Mouse (Mus musculus) heart, postnatal 10 days (tissue): ENCODE results near the gene Rapgef5. TPM values are rescaled to one million over a fixed set of nuclear protein-coding genes. Genes with fewer than 3 reads are reported as not detected.
A peak's percentile ranks its signal among the peaks of the same experiment; 100 is the strongest.

Experiments
- DNase-seq, 2 experiments: peaks; one replicate each; pipeline ENCODE4 v3.0.0; 2021
- intact Hi-C: fragments of 180-260 bp; cut with DNase I; formaldehyde crosslinking; loops from one replicate; pipeline ENCODE4 v1.15.1; 2025
- total RNA-seq, 2 experiments: library from RNA; stranded (reverse); gene quantifications; 2 replicates each; pipeline ENCODE4 v1.2.3; 2021

Rapgef5 gene
- total RNA-seq, 2 experiments from 2014 or later, result 45.8 to 48.2 TPM

GRCm38 (mm10) chr12:117702928-117703327, 186.6 kb downstream of the Rapgef5 start:
- no peak for DNase-seq
- intact Hi-C loops, result no loop called here

GRCm38 (mm10) chr12:117703413-117703812, 187.1 kb downstream of the Rapgef5 start:
- no peak for DNase-seq
- intact Hi-C loops, result no loop called here

- intact Hi-C loops, result no loop called here
- DNase-seq, result no peak
Measured at GRCm38 (mm10) chr12:117705308-117705707, 189.0 kb downstream of the Rapgef5 start.

GRCm38 (mm10) chr12:117709280-117709679, 193.0 kb downstream of the Rapgef5 start:
- intact Hi-C loops, result no loop called here
- no peak for DNase-seq

- DNase-seq, result no peak
- intact Hi-C loops, result no loop called here
Measured at GRCm38 (mm10) chr12:117712474-117712873, 196.2 kb downstream of the Rapgef5 start.

- no peak for DNase-seq
- intact Hi-C loops, result no loop called here
Measured at GRCm38 (mm10) chr12:117713616-117714015, 197.3 kb downstream of the Rapgef5 start.

GRCm38 (mm10) chr12:117720794-117721747, 204.8 kb downstream of the Rapgef5 start:
- intact Hi-C loops, result loop anchor here (5.0 kb wide), 1 partner anchor 59 kb away; no protein-coding TSS in a partner anchor
- DNase-seq, result no peak

- intact Hi-C loops, result loop anchor here (5.0 kb wide), 1 partner anchor 59 kb away; no protein-coding TSS in a partner anchor
- DNase-seq, result peak in 1 of 2 experiments; percentile 34
Measured at GRCm38 (mm10) chr12:117721748-117722150, 205.5 kb downstream of the Rapgef5 start.

- intact Hi-C loops, result no loop called here
- DNase-seq, result no peak
Measured at GRCm38 (mm10) chr12:117725011-117725410, 208.7 kb downstream of the Rapgef5 start.

- intact Hi-C loops, result no loop called here
- DNase-seq, result no peak
Measured at GRCm38 (mm10) chr12:117727481-117728177, 211.3 kb downstream of the Rapgef5 start.

GRCm38 (mm10) chr12:117728178-117728611, 211.9 kb downstream of the Rapgef5 start:
- DNase-seq, result peak in 1 of 2 experiments; percentile 22
- intact Hi-C loops, result no loop called here

- no peak for DNase-seq
- intact Hi-C loops, result no loop called here
Measured at GRCm38 (mm10) chr12:117733611-117734010, 217.3 kb downstream of the Rapgef5 start.

- intact Hi-C loops, result no loop called here
- no peak for DNase-seq
Measured at GRCm38 (mm10) chr12:117736130-117736529, 219.9 kb downstream of the Rapgef5 start.

- intact Hi-C loops, result no loop called here
- DNase-seq, result no peak
Measured at GRCm38 (mm10) chr12:117736928-117737327, 220.6 kb downstream of the Rapgef5 start.

- DNase-seq, result no peak
- intact Hi-C loops, result no loop called here
Measured at GRCm38 (mm10) chr12:117737332-117738031, 221.2 kb downstream of the Rapgef5 start.

- intact Hi-C loops, result no loop called here
- DNase-seq, result no peak
Measured at GRCm38 (mm10) chr12:117742487-117742886, 226.2 kb downstream of the Rapgef5 start.

GRCm38 (mm10) chr12:117744580-117745483, 228.6 kb downstream of the Rapgef5 start:
- peak; percentile 22 to 41 for DNase-seq
- intact Hi-C loops, result no loop called here

GRCm38 (mm10) chr12:117746611-117747010, 230.3 kb downstream of the Rapgef5 start:
- intact Hi-C loops, result no loop called here
- DNase-seq, result no peak

GRCm38 (mm10) chr12:117751045-117751444, 234.8 kb downstream of the Rapgef5 start:
- no peak for DNase-seq
- intact Hi-C loops, result loop anchor here (2.0 kb wide), 1 partner anchor 88 kb away; no protein-coding TSS in a partner anchor
